Mouse (Mus musculus): ENCODE data around the gene Zscan29.
"Not testable (repeated sequence)": the region's sequence is repeated elsewhere in the genome, so short reads cannot be mapped to it uniquely, and the experiment has no call there.

Zscan29 gene

DNA sequence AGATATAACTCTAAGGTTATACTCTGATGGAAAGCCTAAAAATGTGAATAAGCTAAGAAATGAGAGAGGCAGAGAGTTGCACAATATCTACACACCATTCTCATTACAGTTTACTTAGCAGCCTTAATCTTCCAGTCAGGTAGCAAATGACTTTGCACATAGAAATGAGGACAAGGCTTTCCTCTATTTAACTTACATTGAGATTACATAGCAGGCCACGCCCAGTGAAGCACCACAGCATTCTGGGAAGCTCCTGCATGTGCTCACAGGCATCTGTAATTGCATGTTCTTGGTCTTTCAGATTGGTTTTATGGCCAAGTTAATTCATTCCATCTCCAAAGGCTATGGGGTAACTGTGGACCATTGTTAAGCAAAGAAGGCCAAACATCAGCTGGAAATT is 38.1 kb downstream of the Zscan29 start:
- no peak for DNase-seq

- DNase-seq: no peak
Observed at GRCm38 (mm10) chr2:121128865-121129620, 41.9 kb downstream of the Zscan29 start.

DNA sequence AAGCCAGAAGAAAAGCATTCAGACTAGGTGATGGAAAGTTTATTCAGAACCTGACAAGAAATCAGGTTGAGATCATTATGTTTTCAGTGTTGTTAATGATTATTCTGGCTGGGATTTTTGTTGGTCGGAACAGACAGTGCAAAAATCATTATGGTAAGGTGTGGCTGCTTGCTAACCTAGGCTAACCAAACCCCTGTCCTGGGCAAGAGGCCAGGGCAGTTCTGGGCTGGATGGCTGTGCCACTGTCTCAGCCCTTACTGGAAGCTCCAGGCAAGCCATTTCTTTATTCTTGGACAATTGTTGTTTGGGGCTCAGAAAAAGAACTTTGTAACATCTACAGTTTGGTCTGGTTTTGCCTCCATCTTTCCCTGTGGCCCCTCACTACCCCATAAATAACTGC is 43.4 kb downstream of the Zscan29 start:
- DNase-seq: no peak

DNA sequence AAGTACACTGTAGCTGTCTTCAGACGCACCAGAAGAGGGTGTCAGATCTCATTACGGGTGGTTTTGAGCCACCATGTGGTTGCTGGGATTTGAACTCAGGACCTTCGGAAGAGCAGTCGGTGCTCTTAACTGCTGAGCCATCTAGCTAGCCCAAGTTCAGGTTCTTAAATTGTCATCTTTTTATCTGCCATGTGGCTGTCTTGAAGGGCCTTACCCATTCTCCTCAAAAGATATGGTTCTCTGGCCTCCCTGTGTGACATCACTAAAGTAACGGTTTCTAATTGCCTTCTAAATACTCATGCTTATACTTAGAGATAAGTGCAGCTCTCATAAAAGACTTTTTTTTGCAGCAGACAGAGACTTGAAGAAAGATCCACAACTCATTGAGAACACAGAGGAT is 44.6 kb downstream of the Zscan29 start:
- DNase-seq: not testable (repeated sequence)

DNA sequence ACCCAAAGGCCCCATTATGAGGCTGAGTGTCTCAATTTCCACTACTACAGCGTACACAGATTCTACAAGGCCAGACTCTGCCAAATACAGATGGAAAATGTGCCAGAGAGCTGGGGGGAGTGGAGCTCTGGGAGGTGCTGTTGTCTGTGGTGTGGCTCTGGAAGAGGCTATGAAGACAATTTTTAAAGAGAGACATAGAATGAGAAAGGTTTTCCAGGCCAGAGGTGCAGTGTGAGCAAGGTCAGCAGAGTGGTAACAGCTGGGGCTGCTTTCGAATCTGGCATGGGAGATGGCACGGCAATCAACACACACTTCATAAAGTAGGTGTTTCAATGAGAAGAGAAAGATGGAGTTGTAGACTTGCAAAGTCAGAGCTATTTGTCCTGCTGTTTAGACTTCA is 51.7 kb downstream of the Zscan29 start:
- DNase-seq: no peak

GRCm38 (mm10) chr2:121115418-121115817 is 55.5 kb downstream of the Zscan29 start:
- no peak for DNase-seq

GRCm38 (mm10) chr2:121109695-121110094 is 61.2 kb downstream of the Zscan29 start, which contains the start of gene Tgm7:
TSS of gene Tgm7 (minus strand) at chr2:121109795.
- no peak for DNase-seq

All from cerebellum, adult 9-11 months (tissue).